In genomic region chr12:10457960-10458655, GRCm38 (mm10) we compare ENCODE assay signal across 27 mouse cellular contexts.
"Had no signal": no experiment of that assay in that cellular context is flagged by ENCODE, and none has a peak within 500 bp of the region (broad histone marks: within the 10 kb centered on the region; RNA-seq: fewer than 3 reads in every experiment).

No protein-coding gene starts in this region.

- ATAC-seq: forebrain, embryonic 13.5 days; forebrain, embryonic 14.5 days; forebrain, embryonic 15.5 days; forebrain, embryonic 16.5 days; forebrain, postnatal 0 days had no signal

- H3K27ac ChIP-seq: embryonic facial prominence, embryonic 10.5 days; embryonic facial prominence, embryonic 12.5 days; embryonic facial prominence, embryonic 13.5 days; embryonic facial prominence, embryonic 15.5 days; forebrain, embryonic 10.5 days; forebrain, embryonic 12.5 days; forebrain, embryonic 13.5 days; forebrain, embryonic 15.5 days; gastrocnemius, adult 2 months; heart, adult 2 months had no signal

- H3K36me3 ChIP-seq: embryonic facial prominence, embryonic 10.5 days; embryonic facial prominence, embryonic 12.5 days; embryonic facial prominence, embryonic 13.5 days; embryonic facial prominence, embryonic 15.5 days; forebrain, embryonic 10.5 days; forebrain, embryonic 12.5 days; forebrain, embryonic 15.5 days had no signal

- H3K9me3 ChIP-seq: embryonic facial prominence, embryonic 10.5 days; embryonic facial prominence, embryonic 12.5 days; embryonic facial prominence, embryonic 13.5 days; embryonic facial prominence, embryonic 15.5 days; forebrain, embryonic 10.5 days; forebrain, embryonic 12.5 days; forebrain, embryonic 13.5 days; forebrain, embryonic 15.5 days had no signal

- H3K4me3 ChIP-seq: embryonic facial prominence, embryonic 10.5 days; embryonic facial prominence, embryonic 12.5 days; embryonic facial prominence, embryonic 13.5 days; embryonic facial prominence, embryonic 15.5 days; erythroblast, embryonic 14.5 days; forebrain, embryonic 10.5 days; forebrain, embryonic 12.5 days; forebrain, embryonic 13.5 days; forebrain, embryonic 15.5 days; gastrocnemius, adult 2 months; heart, adult 2 months had no signal

- H3K27me3 ChIP-seq: embryonic facial prominence, embryonic 12.5 days; embryonic facial prominence, embryonic 13.5 days; embryonic facial prominence, embryonic 15.5 days; forebrain, embryonic 12.5 days; forebrain, embryonic 13.5 days; forebrain, embryonic 15.5 days had no signal

- H3K4me1 ChIP-seq: embryonic facial prominence, embryonic 12.5 days; forebrain, embryonic 10.5 days; forebrain, embryonic 12.5 days; forebrain, embryonic 13.5 days; forebrain, embryonic 15.5 days had no signal

- H3K4me2 ChIP-seq: embryonic facial prominence, embryonic 12.5 days; embryonic facial prominence, embryonic 13.5 days; embryonic facial prominence, embryonic 15.5 days; forebrain, embryonic 12.5 days; forebrain, embryonic 13.5 days; forebrain, embryonic 15.5 days had no signal

- H3K9ac ChIP-seq: embryonic facial prominence, embryonic 12.5 days; embryonic facial prominence, embryonic 13.5 days; embryonic facial prominence, embryonic 15.5 days; forebrain, embryonic 12.5 days; forebrain, embryonic 13.5 days; forebrain, embryonic 15.5 days; forebrain, postnatal 0 days had no signal

- DNase-seq: cerebellum, adult 8-10 months; cerebellum, adult 9-10 months; cerebellum, adult 9-11 months; cerebellum, postnatal 10 days; cerebellum, postnatal 14 days; cerebellum, postnatal 25 days; cerebellum, postnatal 36 days; embryo, embryonic 11 days; forebrain, postnatal 0 days; gastrocnemius, adult 2 months; gastrocnemius, postnatal 10 days; gastrocnemius, postnatal 14 days; gastrocnemius, postnatal 25 days; gastrocnemius, postnatal 36 days; heart, adult 18-20 months; heart, adult 2 months had no signal
